Mouse (Mus musculus) thymus, adult 2 months (tissue): ENCODE data around the gene 1700092M07Rik.
A peak's percentile ranks its signal among the peaks of the same experiment; 100 is the strongest.

Experiments used
- CTCF ChIP-seq: fragments of 200-500 bp; IDR thresholded peaks from 2 replicates; pipeline ENCODE4 v1.5.1; 2012; ENCODE audit warnings: mild to moderate bottlenecking, control low read depth, low read length, moderate library complexity, borderline replicate concordance; ENCODE audit not compliant: control insufficient read depth, poor library complexity, insufficient read depth; ENCODE audit errors: extremely low read depth
- POLR2A ChIP-seq: fragments of 200-500 bp; IDR thresholded peaks from 2 replicates; pipeline ENCODE4 v1.6.1; 2012; ENCODE audit warnings: mild to moderate bottlenecking, low read length, control low read depth, moderate library complexity; ENCODE audit not compliant: control insufficient read depth, poor library complexity, insufficient read depth; ENCODE audit errors: extremely low read depth

- peak; percentile 72 for TF ChIP-seq CTCF
- TF ChIP-seq POLR2A = peak; percentile 63; the same call in 1 of the 2 replicates
These were observed 838 bp downstream of the 1700092M07Rik start, which contains the start of gene Stx5a for GRCm38 (mm10) chr19:8741243-8741869.
